Mouse (Mus musculus): ENCODE data around the gene Gpatch3.

Gene Gpatch3

DNA sequence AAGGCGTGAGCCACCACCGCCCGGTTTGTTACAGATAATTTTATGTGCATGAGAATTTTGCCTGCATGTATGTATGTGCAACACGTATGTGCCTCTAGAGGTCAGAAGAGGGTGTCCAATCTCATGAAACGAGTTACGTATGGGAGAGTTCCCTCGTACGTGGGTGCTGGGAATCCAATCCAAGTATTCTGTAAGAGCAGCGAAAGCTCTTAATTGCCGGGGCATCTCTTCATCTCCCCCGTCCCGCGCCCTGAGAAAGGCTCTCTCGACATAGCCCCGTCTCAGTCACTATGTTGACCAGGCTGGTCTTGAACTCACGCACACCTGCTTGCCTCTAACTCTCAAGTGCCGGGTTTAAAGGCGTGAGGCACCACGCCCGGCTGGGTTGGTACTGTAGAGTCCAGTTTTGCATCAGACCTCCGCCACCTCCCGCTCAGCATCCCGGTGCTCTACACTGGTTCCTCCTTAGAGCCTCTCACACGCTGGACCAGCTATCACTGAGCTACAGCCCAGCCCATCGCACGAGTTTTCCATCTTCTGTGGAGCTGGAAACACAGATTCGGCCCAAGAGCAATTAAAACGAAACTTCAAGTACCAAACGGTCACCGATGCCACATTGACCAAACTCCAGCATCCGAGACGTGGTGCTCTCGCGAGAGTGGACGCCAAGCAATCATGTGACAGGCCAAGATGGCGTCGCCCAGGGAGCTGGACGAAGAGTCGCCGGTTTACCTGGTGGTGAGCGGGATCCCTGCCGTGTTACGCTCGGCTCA is at the start of gene Gpatch3:
Gene Gpatch3 (plus strand): TSS at position 676 of the 773 bp plus-strand sequence.
- peak; percentile 95 for DNase-seq

DNA sequence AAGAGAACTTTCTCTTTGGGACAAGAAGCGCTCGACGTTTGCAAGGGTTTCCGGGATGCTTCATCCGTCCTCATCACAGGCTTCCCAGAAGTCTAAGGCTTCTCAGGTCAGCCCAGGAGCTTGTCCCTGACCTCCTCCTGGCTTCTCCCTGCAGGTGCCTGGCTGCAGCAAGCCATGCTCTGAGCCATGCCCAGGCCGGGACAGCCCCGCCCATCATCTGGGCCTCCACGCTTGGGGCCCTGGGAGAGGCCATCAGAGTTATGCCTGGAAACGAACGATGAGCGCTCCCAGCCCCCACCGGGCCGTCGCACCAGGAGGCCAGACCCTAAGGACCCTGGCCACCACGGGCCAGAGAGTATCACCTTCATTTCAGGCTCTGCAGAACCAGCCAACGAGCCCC is 46.8 kb upstream of the Gpatch3 start:
- no peak for DNase-seq

DNA sequence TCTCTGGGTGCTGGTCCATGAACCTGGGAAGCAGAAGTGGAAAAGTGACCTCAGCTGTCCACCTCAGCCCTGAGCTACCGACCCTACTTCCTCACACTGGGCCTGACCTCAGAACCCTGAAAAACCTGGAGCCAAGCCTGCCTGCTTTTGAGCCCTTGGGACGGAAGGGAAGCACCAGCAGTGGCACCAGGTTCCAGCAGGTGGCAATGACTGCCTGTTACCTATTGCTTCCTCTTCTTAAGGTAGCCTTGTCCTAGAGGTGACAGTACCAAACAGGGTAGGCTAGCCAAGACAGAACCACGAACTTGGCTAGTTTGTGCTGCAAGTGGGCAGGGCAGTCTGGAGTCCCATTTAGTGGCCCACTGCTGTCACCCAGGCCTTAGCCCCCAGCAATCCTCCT is 41.8 kb upstream of the Gpatch3 start:
- no peak for DNase-seq

GRCm38 (mm10) chr4:133536081-133536480 is 38.5 kb upstream of the Gpatch3 start:
- DNase-seq = no peak

- no peak for DNase-seq
These were observed 37.9 kb upstream of the Gpatch3 start for GRCm38 (mm10) chr4:133536652-133537051.

DNA sequence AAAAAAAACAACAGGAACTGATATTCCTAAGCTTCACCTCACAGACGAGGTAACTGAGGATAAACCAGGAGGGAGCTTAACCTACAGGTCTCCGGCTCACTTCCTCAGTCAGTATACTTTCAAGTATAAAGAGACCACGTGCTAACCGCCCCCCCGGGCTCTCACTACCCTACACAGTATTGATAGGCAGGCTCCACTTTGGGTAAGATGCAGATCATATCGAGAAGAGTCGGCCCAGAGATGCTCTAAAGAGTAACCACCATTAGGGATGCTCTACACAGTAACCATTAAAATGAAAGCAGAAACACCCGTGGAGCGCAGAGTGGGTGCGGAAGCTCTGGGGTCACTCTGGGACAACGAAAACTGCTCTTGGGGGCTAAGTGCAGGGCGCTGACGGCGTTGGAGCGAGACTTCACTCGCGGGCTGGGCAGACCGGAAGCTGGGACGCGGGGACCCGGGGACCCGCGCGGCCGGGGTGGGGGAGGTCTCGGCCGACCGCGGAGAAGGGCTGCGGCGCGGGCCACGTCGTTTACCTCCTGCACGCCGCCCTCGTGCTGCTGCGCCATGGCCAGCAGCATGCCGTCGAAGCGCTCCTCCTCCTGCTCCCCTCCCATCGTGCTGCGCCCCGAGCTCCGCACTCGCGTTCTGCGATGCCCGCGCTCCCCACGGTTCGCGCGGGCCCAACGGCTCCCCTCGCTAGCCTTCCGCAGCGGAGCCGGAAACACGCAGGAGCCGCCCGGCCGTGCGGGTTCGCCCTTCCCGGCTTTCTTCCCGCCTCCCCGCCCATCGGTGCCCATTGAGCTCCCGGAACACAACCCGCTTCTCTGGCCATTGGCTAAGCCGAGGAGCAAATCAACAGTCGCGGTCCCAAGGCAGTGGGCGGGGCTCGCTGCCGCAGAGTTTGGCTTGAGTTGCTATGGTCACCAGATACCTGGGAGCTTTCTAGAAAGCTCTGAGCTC is 29.0 kb upstream of the Gpatch3 start, which contains the start of gene Nudc:
Gene Nudc (minus strand): TSS at position 725 of the 960 bp plus-strand sequence.
- peak; percentile 96 to 97 for DNase-seq

DNA sequence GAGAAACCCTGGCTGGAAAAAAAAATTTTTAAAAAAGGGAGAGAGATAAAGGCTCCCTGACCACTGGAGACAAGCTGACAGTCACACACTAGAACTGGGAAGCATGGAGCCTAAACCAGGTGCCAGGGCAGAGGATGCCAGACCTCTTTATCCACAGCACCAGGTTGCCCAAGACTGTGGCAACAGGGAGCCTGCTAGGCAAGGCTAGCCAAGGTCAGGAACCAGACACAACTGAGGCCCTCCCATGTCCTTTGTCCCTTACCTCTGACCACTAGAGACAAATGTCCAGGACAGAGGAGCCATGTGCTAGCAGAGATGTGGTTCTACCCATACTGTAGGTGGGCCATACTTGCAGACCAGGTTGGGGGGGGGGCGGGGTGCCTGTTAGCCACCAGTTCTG is 22.5 kb upstream of the Gpatch3 start:
- no peak for DNase-seq

GRCm38 (mm10) chr4:133552768-133553447 is 21.6 kb upstream of the Gpatch3 start, which contains the start of gene Nr0b2:
Gene Nr0b2 (plus strand): TSS chr4:133553376.
- DNase-seq = peak; percentile 24 to 55

DNA sequence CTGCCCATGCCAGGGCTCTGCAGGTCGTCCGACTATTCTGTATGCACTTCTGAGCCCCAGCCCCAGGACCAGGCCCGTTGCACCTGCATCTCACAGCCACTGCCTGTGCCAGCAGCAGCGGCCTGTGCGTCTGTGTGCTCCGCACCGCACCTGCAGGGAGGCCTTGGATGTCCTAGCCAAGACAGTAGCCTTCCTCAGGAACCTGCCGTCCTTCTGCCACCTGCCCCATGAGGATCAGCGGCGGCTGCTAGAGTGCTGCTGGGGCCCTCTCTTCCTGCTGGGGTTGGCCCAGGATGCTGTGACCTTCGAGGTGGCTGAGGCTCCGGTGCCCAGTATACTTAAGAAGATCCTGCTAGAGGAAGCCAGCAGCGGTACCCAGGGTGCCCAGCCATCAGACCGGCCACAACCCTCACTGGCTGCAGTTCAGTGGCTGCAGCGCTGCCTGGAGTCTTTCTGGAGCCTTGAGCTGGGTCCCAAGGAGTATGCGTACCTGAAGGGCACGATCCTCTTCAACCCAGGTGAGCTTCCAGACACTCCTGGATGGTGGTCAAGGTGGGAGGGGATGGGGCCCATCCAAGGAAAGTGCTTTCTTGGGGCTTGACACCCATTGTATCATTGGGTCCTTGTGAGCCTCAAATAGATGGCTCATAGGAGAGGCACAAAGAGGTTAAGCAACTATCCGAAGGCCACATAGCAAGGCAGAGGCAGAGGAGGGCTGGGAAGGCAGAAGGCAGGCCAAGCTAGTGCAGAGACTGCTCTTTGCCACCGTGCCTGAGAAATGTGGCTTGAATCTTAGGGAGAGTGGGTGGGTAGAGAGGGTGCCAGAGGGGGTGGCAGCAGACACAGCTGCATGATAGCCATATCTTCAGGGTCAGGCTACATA is 20.9 kb upstream of the Gpatch3 start:
- DNase-seq = peak; percentile 38 to 51

DNA sequence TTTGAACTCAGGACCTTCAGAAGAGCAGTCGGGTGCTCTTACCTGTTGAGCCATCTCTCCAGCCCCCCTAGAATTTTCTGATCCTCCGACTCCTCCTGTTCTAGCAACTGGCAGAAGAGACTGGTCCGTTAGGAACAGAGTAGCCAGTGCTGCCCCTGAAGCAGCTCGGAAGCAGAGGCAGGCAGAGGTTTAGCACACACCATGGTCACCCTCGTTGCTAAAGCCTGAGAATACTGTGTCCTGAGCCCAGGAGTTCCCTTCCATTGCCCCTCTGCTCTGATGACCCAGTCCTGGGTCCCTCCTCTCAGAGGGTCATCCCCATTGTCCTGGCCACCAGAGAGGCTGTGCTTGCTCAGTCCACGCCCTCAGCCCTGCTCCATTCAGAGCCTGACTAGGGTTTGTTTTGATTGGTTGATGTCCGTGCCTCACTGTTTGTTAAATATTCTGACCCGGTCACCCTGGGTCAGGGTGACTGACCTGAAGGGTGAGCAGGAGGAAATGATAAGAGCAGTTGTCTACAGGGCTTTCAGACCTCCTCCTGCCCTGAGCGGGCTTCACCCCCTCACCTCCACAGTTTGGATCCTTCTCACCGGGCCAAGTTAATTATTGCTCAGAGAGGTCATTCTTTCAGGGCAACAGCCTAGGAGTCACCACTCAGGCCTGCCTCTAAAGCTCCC is 17.4 kb upstream of the Gpatch3 start:
- no peak for DNase-seq

DNA sequence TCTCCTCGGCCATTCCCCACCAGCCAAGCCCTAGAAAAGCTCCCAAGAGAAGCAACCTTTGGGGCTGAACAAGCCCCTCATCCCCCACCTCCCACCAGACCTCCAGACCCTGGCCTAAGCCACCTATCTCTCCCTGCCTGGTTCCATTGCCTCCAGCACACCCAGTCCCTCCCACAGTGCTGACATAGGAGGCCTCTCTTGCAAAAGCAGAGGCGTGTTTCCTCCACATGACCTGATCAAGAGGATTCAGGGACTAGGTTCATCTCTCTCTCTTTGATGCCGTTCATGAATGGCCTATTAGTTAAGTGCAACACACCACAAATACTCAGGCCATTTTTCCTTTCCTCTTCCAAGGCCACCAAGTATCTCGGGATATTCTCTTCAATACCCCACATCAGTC is 14.7 kb upstream of the Gpatch3 start:
- no peak for DNase-seq

DNA sequence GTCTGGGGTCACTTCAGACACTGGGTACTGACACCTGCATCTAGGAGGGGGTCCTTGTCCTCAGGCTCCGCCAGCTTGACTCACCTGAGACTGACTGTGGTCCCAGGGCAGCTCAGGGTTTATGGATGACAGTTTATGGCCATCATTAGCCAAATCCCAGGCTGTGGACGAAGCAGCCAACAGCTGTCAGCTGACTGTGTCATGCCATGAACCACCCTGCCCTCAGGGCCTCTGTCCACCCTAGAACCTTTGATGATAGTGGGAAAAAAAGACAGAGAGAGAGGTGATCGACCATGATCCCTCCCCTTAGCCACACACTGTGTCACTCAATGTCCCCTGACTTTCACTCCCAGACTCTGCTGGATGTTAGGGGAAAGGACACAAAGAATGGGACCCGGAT is 12.9 kb upstream of the Gpatch3 start:
- no peak for DNase-seq

GRCm38 (mm10) chr4:133563123-133563571 is 11.4 kb upstream of the Gpatch3 start:
- peak; percentile 87 to 89 for DNase-seq

DNA sequence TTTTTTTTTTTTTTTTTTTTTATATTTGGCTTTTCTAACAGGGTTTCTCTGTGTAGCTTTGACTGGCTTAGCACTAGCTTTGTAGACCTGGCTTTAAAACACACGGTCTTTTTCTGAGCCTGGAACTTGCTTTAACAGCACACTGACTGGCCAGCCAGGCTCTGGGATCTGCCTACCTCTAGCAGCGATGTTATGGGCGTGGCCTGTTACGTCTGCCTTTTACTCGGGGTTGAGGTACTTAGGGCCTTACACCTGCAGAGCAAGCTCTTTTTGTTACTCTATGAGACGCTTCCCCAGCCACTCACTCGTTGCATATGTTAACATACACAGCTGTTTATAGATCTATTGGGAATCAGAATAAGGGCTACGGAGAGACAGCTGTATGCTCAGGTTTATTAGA is 7.3 kb upstream of the Gpatch3 start:
- no peak for DNase-seq

DNA sequence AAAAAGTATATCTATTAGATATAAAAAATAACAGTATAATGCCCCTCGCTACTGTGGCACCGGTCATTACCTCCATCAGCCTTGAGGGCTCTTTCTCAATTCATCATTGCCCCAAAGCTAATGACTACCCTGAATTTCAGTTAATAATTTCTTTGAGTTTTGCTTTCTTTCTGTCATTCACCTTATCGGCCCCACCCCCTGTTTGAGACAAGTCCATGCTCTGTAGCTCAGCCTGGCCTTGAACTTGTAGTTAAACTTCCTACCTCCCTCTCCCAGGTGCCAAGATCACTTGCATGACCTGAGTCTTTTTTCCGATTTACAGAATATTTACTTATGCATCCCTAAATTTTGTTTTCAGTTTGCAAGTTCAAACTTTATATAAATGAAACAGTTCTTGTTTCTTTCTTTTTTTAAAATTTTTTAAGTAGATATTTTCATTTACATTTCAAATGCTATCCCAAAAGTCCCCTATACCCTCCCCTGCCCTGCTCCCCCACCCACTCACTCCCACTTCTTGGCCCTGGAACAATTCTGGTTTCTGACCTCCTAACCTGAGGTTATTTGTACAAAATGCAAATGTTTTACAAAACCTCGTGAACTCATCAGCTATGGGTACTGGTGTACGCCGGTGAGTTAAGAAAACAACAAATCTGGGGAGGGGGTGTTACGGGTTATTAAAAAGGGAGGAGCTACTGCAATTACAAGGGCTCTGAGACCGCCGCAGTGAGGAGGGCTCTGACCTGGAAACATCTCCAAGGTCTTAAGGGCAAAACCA is 5.1 kb upstream of the Gpatch3 start:
- no peak for DNase-seq

- DNase-seq = no peak
These were observed 4.5 kb upstream of the Gpatch3 start for GRCm38 (mm10) chr4:133570066-133570466.

DNA sequence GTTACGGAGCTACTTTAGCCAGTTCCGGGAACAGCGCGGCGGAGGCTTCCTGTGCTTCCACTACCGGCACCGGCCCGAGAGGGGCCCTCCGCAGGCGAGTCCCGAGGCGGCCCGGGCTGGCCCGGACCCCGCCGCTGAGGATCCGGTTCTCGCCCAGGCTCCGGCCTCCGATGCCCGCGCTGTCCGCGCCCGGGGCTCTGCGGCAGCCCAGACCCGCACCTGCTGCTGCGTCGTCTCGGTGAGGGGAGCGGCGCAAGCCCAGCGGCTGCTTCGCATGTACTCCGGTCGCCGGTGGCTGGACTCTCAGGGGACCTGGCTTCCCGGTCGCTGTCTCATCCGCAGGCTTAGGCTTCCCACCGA is 278 bp downstream of the Gpatch3 start:
- DNase-seq = no peak

- DNase-seq = no peak
These were observed 3.4 kb downstream of the Gpatch3 start for GRCm38 (mm10) chr4:133577983-133578382.

GRCm38 (mm10) chr4:133583690-133584058 is 9.1 kb downstream of the Gpatch3 start:
- no peak for DNase-seq

All from cerebellum, postnatal 14 days (tissue).